Mouse (Mus musculus) gastrocnemius, adult 2 months (tissue): ENCODE measurements around the gene Mtf1. TPM values are rescaled to one million over a fixed set of nuclear protein-coding genes. Genes with fewer than 3 reads are reported as not detected.

ENCODE experiments used
- DNase-seq: peaks from one replicate; pipeline ENCODE4 v3.0.0; 2022
- H3K27ac ChIP-seq: fragments of 200-600 bp; 2 replicates; pipeline ENCODE4 v1.8.1; 2022; ENCODE audit warnings: mild to moderate bottlenecking
- H3K4me3 ChIP-seq: fragments of 200-600 bp; 2 replicates; pipeline ENCODE4 v1.8.1; 2022; ENCODE audit warnings: mild to moderate bottlenecking, moderate library complexity
- CTCF ChIP-seq: fragments of 200-600 bp; IDR thresholded peaks from 2 replicates; pipeline ENCODE4 v1.8.1; 2022; ENCODE audit warnings: antibody characterized with exemption, mild to moderate bottlenecking, moderate library complexity
- intact Hi-C: fragments of 180-260 bp; cut with DNase I; formaldehyde crosslinking; loops from one replicate; pipeline ENCODE4 v1.15.1; 2025
- total RNA-seq, 2 experiments: library from RNA; stranded (reverse); gene quantifications; 2 replicates each; pipeline ENCODE4 v1.2.3; 2021

Mtf1 gene
- total RNA-seq, 2 experiments from 2014 or later: 11.9 to 15.7 TPM

DNA sequence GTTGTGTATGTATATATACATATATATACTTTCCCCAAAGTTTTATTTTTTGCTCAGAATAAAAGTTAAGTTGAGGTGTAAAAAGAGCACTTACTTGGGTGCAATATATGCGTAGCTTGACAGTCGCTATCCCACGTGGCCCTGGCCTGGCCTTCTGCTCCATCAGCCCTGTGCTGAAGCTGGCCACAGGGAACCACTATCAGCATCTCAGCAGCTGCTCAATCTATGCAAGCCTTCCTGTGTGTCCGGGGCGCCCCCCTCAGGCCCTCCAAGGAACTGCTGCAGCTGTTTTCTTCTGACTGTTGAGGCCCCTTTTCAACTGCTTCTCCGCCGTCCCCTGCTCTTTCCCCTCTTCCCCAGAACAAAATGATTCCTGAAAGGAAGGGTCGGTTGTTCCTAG is 45.7 kb downstream of the Mtf1 start:
- DNase-seq: peak; percentile 85
- TF ChIP-seq CTCF: no peak; the same call in 1 of the 2 replicates
- Histone ChIP-seq H3K27ac (no peak overlapping the region), H3K4me3 (no peak overlapping the region)
- intact Hi-C loops: loop anchor here (1.0 to 5.0 kb wide), 3 partner anchors 45 to 95 kb away; partner anchors contain the start of genes 9930104L06Rik, Cdca8 and Mtf1

DNA sequence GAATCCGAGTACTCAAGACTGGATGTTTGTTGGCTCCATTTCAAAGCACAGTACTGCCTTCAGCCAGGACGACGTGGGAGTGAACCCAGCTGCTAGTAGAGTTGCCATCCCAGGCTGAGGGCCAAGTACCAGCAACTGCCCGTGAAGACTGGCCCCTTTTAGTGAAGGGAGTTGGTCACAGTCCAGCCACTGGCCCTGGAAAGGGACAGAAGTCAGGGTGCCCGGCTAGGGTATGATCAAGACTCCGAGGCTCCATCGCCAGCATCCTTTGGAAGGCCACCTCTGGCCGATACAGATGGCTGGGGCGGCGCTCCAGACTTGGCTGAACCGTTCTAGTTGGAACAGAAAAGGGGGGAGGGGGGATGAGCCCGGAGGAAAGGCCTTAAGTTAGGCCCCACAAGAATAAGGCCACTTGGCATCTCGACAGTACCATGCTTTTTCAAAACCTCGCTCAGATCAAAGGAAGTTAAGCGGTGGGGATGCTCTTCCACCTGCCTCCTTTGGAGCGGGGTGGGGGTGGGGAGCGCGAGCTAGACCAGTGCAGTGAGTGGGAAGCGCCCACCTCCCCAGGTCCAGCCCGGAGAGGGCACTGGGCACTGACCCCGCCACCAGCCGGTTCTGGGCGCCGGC is 47.8 kb downstream of the Mtf1 start:
- Histone ChIP-seq H3K27ac (peak overlapping the region; percentile 94), H3K4me3 (peak overlapping the region; percentile 96)
- no peak for TF ChIP-seq CTCF
- peak; percentile 55 for DNase-seq
- intact Hi-C loops: loop anchor here (2.0 to 10.0 kb wide), 4 partner anchors 88 to 235 kb away; partner anchors contain the start of genes 9930104L06Rik, Cdca8, Meaf6 and Sf3a3

DNA sequence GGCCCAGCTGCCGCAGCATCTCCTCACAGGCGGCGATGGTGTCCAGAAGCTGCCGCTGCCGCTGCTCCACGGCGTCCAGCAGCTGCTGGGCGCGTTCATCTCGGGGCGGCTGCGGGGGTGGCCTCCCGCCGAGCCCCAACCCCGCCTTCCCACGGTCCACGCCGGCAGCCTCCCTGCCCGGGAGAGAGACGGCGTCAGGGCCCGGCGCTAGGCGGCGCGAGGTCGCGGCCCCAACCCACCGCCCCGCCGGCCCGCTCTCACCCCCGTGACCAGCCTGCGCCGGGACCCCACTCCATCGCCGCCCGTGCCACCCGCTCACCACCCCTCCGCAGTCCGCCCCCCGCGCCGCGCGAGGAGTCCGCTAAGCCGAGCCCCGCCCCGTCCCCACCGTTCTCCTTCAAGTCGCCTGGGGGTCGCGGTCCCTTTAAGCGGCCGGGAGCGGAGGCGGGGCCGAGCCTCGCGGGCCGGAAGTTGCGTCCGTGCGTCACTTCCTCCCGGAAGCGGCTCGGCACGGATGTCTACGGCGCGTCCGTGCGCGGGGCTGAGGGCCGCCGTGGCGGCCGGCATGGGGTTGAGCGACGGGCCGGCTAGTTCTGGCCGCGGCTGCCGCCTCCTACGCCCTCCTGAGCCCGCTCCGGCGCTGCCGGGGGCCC is 48.5 kb downstream of the Mtf1 start, which contains the start of gene Yrdc:
Yrdc (plus strand) TSS at position 419 of the 653 bp plus-strand sequence.
- peak; percentile 96 for DNase-seq
- H3K4me3 ChIP-seq: peak within 1 kb of the TSS; percentile 96
- intact Hi-C loops: loop anchor here (10.0 kb wide), 1 partner anchor 234 kb away; the partner anchor contains the start of gene Meaf6
- peak within 1 kb of the TSS; percentile 94 for H3K27ac ChIP-seq
- peak; percentile 55 for TF ChIP-seq CTCF

DNA sequence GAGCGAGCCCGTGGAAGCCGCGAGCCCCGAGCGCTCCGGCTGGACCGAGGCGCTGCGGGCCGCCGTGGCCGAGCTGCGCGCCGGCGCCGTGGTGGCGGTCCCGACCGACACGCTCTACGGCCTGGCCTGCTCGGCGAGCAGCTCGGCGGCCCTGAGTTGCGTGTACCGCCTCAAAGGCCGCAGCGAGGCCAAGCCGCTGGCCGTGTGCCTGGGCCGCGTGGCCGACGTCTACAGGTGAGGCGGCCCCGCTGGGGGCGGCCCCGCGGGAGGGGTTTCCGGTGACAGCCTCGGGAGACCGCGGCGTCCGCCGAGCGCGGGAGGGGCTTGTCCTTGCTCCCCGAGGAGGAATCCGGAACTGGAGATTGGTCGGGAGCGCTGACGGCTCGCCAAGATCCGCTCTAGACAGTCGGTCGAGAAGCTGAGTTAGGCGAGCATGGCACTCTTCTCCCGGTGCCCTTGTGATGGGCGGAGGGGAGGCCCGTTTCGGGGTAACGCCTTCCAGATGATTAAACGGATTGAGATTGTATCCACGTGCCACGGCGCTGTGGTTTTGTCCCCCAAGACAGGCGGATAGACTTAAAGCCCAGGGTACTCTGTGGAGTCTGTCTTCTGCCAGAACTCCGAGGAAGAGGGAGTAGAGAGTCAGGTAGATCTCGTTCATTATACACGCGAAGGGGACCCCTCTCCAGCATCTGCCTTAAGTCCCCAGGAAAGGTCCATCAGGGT is 49.2 kb downstream of the Mtf1 start, which contains the start of gene 1110065P20Rik:
1110065P20Rik (minus strand) TSS at position 264 of the 726 bp plus-strand sequence.
- intact Hi-C loops: loop anchor here (10.0 kb wide), 1 partner anchor 234 kb away; the partner anchor contains the start of gene Meaf6
- Histone ChIP-seq H3K4me3 (peak within 1 kb of the TSS; percentile 96), H3K27ac (peak within 1 kb of the TSS; percentile 94)
- no peak for TF ChIP-seq CTCF
- peak; percentile 82 for DNase-seq

DNA sequence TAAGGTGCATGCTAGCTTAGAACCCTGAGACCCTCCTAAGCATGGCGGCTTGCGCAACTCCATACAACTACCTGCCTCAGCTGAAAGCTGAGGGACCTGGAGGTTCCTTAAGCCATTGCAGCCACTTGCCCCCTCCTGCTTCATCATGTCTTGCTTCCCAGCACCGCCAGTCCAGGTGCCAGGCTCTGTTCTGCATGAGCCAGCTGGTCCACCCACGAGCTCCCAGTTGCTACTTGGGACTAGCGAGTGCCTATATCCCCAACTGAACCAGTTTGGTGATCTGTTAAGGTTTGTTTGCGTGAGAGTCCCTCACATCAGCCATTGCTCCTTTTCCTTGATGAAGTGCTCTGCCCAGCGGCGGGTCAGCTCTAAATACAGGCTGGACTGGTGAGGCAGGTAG is 54.4 kb downstream of the Mtf1 start:
- no peak overlapping the region for H3K27ac ChIP-seq
- no peak for TF ChIP-seq CTCF
- intact Hi-C loops: loop anchor here (10.0 kb wide), 1 partner anchor 229 kb away; the partner anchor contains the start of gene Meaf6
- no peak for DNase-seq
- no peak overlapping the region for H3K4me3 ChIP-seq

DNA sequence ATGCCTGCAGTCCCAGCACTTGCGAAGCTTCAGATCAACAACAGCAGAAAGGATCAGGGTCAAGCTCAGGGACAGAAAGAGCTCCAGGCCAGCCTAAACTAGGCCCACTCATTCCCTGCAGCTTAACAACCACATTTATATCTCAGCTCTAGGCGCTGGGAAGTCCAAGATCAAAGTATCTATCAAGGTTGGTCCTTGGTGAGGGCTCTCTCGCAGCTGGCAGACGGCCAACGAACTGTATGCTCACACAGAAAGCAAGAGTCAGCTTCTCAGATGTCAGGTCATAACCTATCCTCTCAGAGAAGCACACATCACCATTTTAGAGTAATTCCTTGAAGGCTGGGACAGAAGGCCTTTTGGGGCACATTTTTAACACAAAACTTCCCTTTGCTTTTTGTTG is 56.5 kb downstream of the Mtf1 start:
- Histone ChIP-seq H3K4me3 (no peak overlapping the region), H3K27ac (no peak overlapping the region)
- TF ChIP-seq CTCF: no peak
- intact Hi-C loops: loop anchor here (10.0 kb wide), 1 partner anchor 226 kb away; the partner anchor contains the start of gene Meaf6
- DNase-seq: no peak

DNA sequence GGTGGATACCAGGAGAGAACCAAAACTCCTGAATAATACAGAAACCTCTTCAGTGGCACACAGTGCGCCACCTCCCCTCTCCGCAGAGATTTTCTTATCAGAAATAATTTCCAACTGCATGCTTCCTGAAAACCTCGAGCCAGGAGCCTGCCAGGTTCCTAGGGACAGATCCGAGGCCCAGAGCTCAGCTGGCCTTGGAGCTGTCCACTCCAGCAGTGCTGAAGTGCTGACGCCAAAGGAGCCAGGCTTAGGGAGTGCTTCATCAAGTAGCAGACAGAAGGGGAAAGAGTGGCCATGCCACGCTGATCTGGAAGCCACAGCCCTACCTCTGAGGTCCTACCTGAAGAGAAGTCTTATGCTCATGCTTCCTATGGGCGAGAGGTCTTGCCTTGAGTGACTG is 58.5 kb downstream of the Mtf1 start:
- intact Hi-C loops: no loop called here
- Histone ChIP-seq H3K4me3 (no peak overlapping the region), H3K27ac (no peak overlapping the region)
- TF ChIP-seq CTCF: no peak
- peak; percentile 66 for DNase-seq

DNA sequence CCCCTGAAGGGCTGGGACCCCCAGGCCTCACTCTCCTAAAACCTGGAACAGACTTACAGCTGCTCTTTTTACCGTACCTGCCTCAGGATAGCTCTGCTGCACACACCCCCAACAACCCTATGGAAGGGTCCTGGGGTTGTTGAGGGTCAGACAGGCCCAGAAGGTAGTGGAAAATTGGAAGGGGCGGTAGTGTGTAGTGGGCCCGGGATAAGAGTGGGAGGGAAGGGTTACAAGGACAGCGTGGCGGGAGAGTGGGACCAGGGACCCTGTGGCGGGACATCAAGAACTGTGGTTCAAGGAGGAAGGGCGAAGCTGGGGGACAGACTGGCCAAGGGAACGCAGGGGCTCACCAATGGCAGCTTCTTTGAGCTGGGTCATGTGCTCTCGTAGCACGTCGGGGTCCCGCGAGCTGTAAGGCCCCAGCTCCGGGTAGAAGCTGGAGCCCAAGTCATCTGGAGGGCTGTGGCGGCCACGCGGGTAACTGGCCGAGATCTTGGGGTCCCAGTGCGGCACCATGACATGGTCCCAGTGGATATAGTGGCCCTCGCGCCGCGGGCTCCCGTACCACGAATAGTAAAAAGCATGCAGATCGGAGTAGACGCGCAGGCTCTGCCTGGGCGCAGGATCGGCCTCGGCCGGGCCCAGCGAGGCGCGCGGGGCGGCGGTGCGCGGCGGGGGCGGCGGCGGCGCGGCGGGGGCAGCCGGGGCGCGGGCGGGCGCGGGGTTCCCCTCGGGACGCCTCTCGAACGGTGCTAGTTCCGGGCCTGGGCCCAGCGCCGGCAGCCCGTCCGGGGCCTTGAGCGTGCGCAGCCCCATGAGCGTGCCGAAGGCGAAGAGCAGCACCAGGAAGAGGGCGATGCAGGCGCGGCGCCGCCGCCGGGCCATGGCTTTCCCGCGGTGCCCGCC is 59.6 kb downstream of the Mtf1 start, which contains the start of gene Maneal:
Maneal (minus strand) TSS at position 889 of the 906 bp plus-strand sequence.
- no peak for TF ChIP-seq CTCF

DNA sequence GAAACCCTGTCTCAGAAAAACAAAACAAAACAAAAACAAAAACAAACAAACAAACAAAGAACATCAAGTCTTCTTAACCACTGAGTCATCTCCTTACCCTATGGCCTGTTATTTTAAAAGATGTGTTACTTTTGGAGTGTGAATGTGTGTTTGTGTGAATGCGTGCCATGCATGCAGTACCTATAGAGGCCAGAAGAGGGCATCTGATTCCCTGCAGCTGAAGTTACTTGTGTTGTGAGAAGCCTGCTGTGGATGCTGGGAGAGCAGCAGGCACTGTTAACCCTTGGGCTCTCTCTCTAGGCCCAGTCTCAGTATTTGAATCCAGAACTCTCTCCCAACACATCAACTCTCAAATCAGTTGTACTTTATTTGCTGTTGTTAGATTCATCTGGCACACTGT is 70.8 kb downstream of the Mtf1 start:
- TF ChIP-seq CTCF: peak; percentile 15; the same call in 1 of the 2 replicates
- no peak for DNase-seq
- intact Hi-C loops: no loop called here
- no peak overlapping the region for H3K4me3 ChIP-seq
- H3K27ac ChIP-seq: no peak overlapping the region

More for the DNA sequence above, 59.6 kb downstream of the Mtf1 start, which contains the start of gene Maneal:
- intact Hi-C loops: no loop called here
- peak within 1 kb of the TSS; percentile 67 for H3K4me3 ChIP-seq
- DNase-seq: no peak
- H3K27ac ChIP-seq: no peak within 1 kb of the TSS

DNA sequence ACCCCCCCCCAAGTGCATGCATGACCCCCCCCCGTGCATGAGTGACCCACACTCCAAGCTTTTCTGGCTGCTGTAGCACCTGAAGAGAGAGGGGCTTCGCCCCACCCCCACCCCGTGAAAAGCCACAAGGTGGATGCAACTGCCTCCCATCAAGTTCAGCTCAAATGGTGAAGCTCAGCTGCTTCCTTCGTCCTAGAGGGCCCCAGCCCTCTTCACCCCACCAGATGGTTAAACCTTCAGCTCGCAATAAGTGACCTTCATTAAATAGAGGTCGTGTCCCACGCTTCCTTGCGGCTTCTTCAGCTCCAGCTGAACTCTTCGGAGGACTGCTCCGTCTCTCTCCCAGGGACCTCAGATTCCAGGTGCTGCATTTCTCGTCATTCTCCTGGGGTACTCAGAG is 78.7 kb downstream of the Mtf1 start, which contains the start of gene Epha10:
Epha10 (plus strand) TSS at position 301 of the 400 bp plus-strand sequence.
- no peak for DNase-seq
- TF ChIP-seq CTCF: no peak
- no peak within 1 kb of the TSS for H3K27ac ChIP-seq
- intact Hi-C loops: no loop called here
- H3K4me3 ChIP-seq: peak within 1 kb of the TSS; percentile 23

DNA sequence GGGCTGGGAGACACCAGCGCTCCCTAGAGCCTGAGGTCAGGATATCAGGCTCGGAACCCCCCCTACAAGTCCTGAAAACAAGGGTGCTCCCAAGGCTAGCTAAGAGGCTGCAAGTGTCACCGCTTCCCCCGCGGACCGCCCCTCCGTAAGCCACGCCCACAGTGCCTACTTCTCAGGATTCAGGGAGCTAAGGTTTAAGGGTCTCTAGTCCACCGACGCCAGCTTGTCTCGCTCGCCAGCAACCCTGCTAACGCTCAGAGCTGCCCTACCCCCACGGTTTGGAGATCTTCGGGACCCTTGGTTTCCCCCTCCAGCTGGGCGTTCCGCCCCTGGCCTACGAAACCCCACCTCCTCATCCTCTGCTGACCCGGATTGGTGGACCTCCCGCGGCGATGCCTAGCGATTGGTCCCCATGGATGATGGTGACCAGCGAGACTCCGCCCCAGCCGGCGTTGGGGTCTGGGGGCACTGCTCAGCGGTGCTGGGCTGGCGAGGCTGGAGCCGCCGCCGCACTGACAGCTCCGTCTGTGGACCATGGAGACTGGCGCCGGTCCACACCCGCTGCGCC is 79.5 kb downstream of the Mtf1 start:
- DNase-seq: no peak
- intact Hi-C loops: no loop called here
- TF ChIP-seq CTCF: no peak
- H3K27ac ChIP-seq: no peak overlapping the region
- H3K4me3 ChIP-seq: peak overlapping the region; percentile 23
